Mouse (Mus musculus) forebrain, embryonic 16.5 days (tissue): ENCODE measurements at regions not wholly inside any gene's neighbourhood (a gene's known extent, or its start where the extent isn't known, plus 50 kb on each side); places are given as distances from the start of the nearest gene placed in this dataset.
"Not testable (repeated sequence)": the region's sequence is repeated elsewhere in the genome, so short reads cannot be mapped to it uniquely, and the experiment has no call there.

Experiments used
- ATAC-seq: fragments of 200-750 bp; cut with Nextera tagmentation; 2 replicates; pipeline ENCODE4 v1.8.0; 2017; ENCODE audit warnings: mild to moderate bottlenecking, moderate library complexity
- H3K27ac ChIP-seq: fragments of 300-500 bp; sonication (generic); 2 replicates; pipeline ENCODE4 v1.5.1; 2014; ENCODE audit warnings: low read length, control low read depth
- H3K27me3 ChIP-seq: fragments of 300-500 bp; sonication (generic); replicated peaks from 2 replicates; pipeline ENCODE4 v1.6.1; 2014; ENCODE audit warnings: low read length; ENCODE audit not compliant: control insufficient read depth, insufficient read depth
- H3K36me3 ChIP-seq: fragments of 300-500 bp; sonication (generic); 2 replicates; pipeline ENCODE4 v1.6.1; 2014; ENCODE audit not compliant: control insufficient read depth, insufficient read depth
- H3K4me1 ChIP-seq: fragments of 300-500 bp; sonication (generic); replicated peaks from 2 replicates; pipeline ENCODE4 v1.6.1; 2014; ENCODE audit warnings: low read length; ENCODE audit not compliant: control insufficient read depth, insufficient read depth
- H3K4me2 ChIP-seq: fragments of 300-500 bp; sonication (generic); 2 replicates; pipeline ENCODE4 v1.6.1; 2014; ENCODE audit warnings: mild to moderate bottlenecking, low read length, control low read depth
- H3K4me3 ChIP-seq: fragments of 300-500 bp; sonication (generic); replicated peaks from 2 replicates; pipeline ENCODE4 v1.5.1; 2014; ENCODE audit warnings: mild to moderate bottlenecking, low read length, control low read depth
- H3K9ac ChIP-seq: fragments of 300-500 bp; sonication (generic); replicated peaks from 2 replicates; pipeline ENCODE4 v1.6.1; 2014; ENCODE audit warnings: low read depth, low read length, control low read depth
- H3K9me3 ChIP-seq: fragments of 300-500 bp; sonication (generic); 2 replicates; pipeline ENCODE4 v1.6.1; 2016; ENCODE audit warnings: low read length; ENCODE audit not compliant: control insufficient read depth
- WGBS: fragments of 180-500 bp; shearing (Covaris S2); extraction: QIAGEN DNeasy Blood & Tissue Kit; methylation state at CpG from one replicate; pipeline ENCODE4 v1.1.7; 2014; 5-methylcytosine and 5-hydroxymethylcytosine counted together

DNA sequence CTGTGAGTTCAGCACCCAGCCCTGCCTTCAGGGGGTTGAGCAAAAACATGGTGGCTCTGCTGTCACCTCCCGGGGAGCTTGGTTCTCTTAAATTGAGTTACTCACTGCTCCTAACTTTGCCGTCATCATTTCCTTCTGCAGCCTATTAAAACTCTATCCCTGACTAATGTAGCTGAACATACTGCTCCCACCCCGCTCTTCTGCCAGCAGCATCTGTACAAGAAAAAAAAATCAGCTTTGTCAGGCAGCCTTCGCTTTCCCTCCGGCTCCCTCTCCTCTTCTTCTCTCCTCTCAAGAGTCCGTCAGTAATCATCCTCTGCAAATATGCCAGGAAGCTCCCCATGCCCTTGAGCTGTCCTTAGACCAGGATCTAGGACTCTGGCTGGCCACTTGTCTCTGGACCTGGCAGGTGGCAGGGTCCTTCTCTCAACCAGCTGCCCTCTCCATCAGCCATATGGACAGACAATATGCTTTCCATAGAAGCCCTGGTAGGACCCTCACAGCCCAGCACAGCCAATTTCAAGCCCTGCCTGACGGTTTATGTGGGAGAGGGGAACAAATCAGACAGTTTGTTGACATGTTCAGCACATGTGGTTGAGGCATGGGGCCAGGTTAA is 95.0 kb upstream of the Nxpe4 start:
- ATAC-seq: no peak
- Histone ChIP-seq H3K27ac (no peak overlapping the region), H3K4me2 (no peak overlapping the region), H3K4me1 (peaks cover 5% of the 10 kb centered on the region), H3K9me3 (no peaks in the 10 kb centered on the region), H3K4me3 (no peak overlapping the region), H3K36me3 (no peaks in the 10 kb centered on the region), H3K27me3 (no peaks in the 10 kb centered on the region), H3K9ac (no peak overlapping the region)
- 69% methylated on average over 7 of the region's 7 CpGs for WGBS

DNA sequence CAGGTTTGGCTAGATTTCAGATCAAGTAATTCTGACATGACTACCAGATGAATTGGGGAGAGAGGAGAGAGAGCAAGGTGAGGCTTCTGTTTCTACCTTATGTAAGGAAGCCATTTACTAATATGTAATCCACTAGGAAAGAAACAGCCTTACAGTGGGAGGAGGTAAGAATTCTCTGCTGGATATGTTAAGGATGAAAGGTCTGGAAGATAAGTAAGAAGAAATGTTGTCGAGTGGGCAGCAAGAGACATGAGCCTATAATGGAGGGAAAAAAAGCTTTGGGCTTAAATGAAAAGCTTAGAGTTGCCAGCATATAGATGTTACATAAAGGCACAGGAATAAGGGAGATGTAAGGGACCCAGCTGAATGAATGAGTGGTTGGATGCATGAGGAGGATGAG is 89.2 kb upstream of the Nxpe4 start:
- no peak overlapping the region for H3K27ac ChIP-seq
- WGBS: 79% methylated on average over 1 of the region's 1 CpGs
- H3K27me3 ChIP-seq: no peaks in the 10 kb centered on the region
- no peaks in the 10 kb centered on the region for H3K36me3 ChIP-seq
- no peak overlapping the region for H3K4me3 ChIP-seq
- no peaks in the 10 kb centered on the region for H3K9me3 ChIP-seq
- H3K4me2 ChIP-seq: no peak overlapping the region
- H3K9ac ChIP-seq: no peak overlapping the region
- ATAC-seq: no peak
- no peaks in the 10 kb centered on the region for H3K4me1 ChIP-seq

DNA sequence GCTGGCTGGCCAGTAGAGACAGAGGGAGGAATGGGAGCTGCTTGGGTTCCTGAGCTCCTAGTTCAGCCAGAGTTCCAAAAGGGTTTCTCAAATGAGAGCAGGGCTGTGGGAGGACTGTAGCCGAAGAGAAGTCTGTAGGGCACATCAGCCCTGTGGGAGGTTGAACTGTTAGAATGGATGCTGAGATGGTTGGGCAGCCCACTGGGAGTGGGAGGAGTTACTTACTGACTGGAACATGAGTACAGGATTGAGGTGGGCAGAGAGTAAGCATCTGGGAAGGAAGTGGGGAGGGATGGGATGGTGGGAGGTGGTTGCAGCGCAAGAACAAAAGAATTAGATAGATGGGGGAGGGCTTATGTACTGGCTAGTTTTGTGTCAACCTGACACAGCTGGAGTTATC is 88.7 kb upstream of the Nxpe4 start:
- Histone ChIP-seq H3K27me3 (no peaks in the 10 kb centered on the region), H3K4me2 (no peak overlapping the region), H3K36me3 (no peaks in the 10 kb centered on the region), H3K4me1 (no peaks in the 10 kb centered on the region), H3K4me3 (no peak overlapping the region), H3K27ac (no peak overlapping the region), H3K9ac (no peak overlapping the region), H3K9me3 (no peaks in the 10 kb centered on the region)
- ATAC-seq: no peak
- 74% methylated on average over 2 of the region's 2 CpGs for WGBS

DNA sequence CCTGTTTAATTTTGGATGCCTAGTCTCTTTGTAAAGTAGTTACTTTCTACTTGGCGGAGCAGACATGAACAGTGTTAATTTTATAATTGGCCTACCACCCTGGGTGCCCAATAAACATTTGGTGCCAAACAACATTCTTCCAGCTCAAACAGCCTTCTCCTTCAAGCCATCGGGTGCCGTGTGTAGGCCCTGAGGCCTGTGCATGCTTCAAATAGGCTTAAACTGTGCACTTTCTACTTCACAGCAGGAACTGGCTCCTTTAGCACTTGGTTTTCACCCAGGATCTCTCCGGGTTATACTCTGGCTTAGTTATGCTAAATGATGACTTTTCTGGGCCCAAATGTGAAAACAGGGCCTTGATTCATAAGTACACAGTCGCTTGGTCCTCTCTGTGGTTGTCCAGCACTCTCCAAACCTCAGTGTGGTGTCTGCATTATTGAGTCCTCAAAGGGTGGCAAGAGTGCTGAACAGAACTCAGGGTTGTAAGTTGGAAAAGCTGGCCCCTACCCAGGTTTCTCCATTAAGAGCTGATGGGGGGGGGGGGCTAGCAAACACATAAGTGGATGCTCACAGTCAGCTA is 86.1 kb upstream of the Nxpe4 start:
- Histone ChIP-seq H3K4me3 (no peak overlapping the region), H3K9me3 (no peaks in the 10 kb centered on the region), H3K27ac (no peak overlapping the region), H3K9ac (no peak overlapping the region), H3K36me3 (no peaks in the 10 kb centered on the region), H3K27me3 (no peaks in the 10 kb centered on the region), H3K4me1 (no peaks in the 10 kb centered on the region), H3K4me2 (no peak overlapping the region)
- WGBS: 50% methylated on average over 5 of the region's 5 CpGs
- peak; percentile 75; the same call in 1 of the 2 replicates for ATAC-seq

DNA sequence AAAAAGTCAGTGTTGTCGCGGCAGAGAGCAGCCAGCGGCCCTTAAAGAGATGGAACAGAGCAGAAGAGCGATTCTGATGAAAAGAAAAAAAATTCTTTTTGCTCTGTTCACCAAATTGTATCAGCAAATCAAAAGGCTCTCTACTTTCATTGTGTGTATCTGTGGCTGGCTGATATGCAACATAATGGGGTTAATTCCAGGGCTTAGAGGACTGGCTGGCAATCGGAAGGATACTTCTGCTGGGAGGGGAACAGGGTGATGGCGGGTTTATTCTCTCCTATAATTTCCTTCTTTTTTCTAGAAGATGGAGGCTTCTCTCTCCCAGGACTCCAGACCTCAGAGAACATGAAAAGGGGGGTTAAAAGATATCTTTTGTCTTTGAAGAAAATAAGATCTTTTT is 79.4 kb upstream of the Nxpe4 start:
- ATAC-seq: no peak
- no peak overlapping the region for H3K4me3 ChIP-seq
- H3K36me3 ChIP-seq: no peaks in the 10 kb centered on the region
- WGBS: 14% methylated on average over 6 of the region's 6 CpGs
- no peaks in the 10 kb centered on the region for H3K27me3 ChIP-seq
- H3K27ac ChIP-seq: peak overlapping the region; percentile 23
- no peak overlapping the region for H3K4me2 ChIP-seq
- H3K9me3 ChIP-seq: no peaks in the 10 kb centered on the region
- H3K4me1 ChIP-seq: peaks cover 11% of the 10 kb centered on the region
- H3K9ac ChIP-seq: no peak overlapping the region

DNA sequence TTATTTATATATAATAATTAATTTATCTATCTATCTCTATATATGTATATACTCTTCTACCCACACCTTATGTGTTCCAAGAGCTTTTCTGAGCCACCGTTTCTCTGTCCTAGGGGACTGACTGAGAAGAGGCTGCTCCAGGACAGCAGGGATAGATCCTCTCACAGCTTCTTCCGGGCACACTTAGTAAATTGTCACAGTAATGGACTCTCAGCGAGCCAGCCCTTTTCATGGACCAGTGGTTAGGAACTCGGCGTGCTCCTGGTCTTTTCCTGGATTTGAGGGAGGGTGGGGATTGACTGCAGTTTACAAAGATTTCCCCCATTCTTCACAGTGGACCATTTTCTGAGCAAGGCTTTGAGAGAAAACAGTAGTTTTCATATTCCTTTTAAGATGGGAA is 77.6 kb upstream of the Nxpe4 start:
- H3K4me2 ChIP-seq, H3K27ac ChIP-seq, ATAC-seq, H3K27me3 ChIP-seq, H3K36me3 ChIP-seq, H3K9ac ChIP-seq, H3K9me3 ChIP-seq, H3K4me3 ChIP-seq: not testable (repeated sequence)
- 51% methylated on average over 5 of the region's 5 CpGs for WGBS
- H3K4me1 ChIP-seq: peaks cover 11% of the 10 kb centered on the region

DNA sequence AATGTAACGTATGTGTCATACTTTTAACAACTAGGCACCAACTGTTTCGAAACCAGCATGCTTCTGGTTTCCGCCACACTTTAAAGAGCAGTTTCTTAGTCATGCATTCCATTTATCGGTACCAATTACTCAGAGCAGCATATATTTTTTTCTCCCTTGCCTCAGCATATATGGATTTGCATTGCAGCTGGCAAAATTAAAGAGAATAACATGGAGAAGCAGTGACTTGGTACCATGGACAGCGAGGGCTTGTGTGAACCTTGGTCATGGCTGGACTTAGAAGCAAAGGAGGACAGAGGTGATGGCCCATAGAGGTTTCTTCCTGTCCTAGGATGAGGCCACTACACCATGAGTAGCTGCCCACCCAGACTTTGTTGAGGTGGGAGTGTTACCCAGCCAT is 72.2 kb upstream of the Nxpe4 start:
- Histone ChIP-seq H3K9me3 (no peaks in the 10 kb centered on the region), H3K4me2 (no peak overlapping the region), H3K9ac (no peak overlapping the region), H3K4me3 (no peak overlapping the region), H3K36me3 (no peaks in the 10 kb centered on the region), H3K4me1 (no peaks in the 10 kb centered on the region), H3K27ac (no peak overlapping the region), H3K27me3 (no peaks in the 10 kb centered on the region)
- WGBS: 92% methylated on average over 5 of the region's 5 CpGs
- no peak for ATAC-seq

DNA sequence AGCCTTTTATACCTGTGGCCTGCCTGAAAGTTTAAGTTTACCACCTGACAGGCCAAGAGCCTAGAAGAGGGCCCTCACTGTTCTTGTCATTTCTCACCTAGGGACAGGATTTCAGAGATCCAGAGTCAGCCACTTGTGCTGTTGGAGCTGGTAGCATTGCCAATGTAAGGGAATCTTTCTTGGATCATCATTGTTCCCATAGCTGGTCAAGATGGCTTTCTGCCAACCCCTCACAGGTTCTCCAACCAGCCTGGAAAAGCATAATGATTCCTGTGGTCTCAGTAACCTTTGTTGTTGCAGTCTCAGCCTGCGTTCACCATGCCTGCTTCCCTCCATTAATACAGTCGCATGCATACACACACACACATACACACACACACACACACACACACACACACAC is 67.1 kb upstream of the Nxpe4 start:
- WGBS: 55% methylated on average over 2 of the region's 2 CpGs
- Histone ChIP-seq H3K4me3 (no peak overlapping the region), H3K27me3 (no peaks in the 10 kb centered on the region), H3K4me2 (no peak overlapping the region), H3K27ac (no peak overlapping the region), H3K4me1 (no peaks in the 10 kb centered on the region), H3K36me3 (no peaks in the 10 kb centered on the region), H3K9ac (no peak overlapping the region), H3K9me3 (no peaks in the 10 kb centered on the region)
- ATAC-seq: no peak

DNA sequence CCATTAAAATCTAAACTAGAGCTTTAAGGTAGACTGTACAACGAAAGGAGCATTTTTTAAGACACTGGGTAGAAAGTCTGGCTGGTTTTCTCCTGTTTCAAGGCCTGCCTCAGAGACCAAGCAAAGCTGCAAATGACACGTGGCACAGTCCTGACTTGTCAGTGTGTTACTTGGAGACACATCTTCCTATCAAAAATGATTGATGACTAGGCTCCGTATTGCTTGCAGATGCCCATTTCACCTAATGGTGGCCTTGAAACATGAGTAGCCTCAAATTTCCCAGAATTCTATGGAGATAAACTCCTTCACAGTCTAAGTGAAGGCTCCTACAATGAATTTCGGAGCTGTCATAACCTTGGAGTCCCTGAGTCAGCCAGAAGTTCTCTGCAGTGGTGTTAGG is 62.0 kb upstream of the Nxpe4 start:
- no peak overlapping the region for H3K4me3 ChIP-seq
- H3K27ac ChIP-seq: no peak overlapping the region
- no peak for ATAC-seq
- H3K4me1 ChIP-seq: no peaks in the 10 kb centered on the region
- no peak overlapping the region for H3K4me2 ChIP-seq
- no peaks in the 10 kb centered on the region for H3K9me3 ChIP-seq
- H3K27me3 ChIP-seq: no peaks in the 10 kb centered on the region
- WGBS: 87% methylated on average over 4 of the region's 4 CpGs
- no peaks in the 10 kb centered on the region for H3K36me3 ChIP-seq
- H3K9ac ChIP-seq: no peak overlapping the region
